Mouse (Mus musculus) lung, adult 2 months (tissue): Measurements from ENCODE around the gene Nt5dc3. TPM values are rescaled to one million over a fixed set of nuclear protein-coding genes. Genes with fewer than 3 reads are reported as not detected.

Source experiments
- DNase-seq: peaks from one replicate; pipeline ENCODE4 v3.0.0; 2022
- H3K4me1 ChIP-seq: fragments of 200-500 bp; 2 replicates; pipeline ENCODE4 v1.6.1; 2011; ENCODE audit warnings: low read length; ENCODE audit not compliant: control insufficient read depth, insufficient read depth
- H3K4me3 ChIP-seq: fragments of 200-500 bp; replicated peaks from 2 replicates; pipeline ENCODE3; 2011; ENCODE audit warnings: low read depth, mild to moderate bottlenecking, control low read depth, low read length; ENCODE audit errors: extremely low read depth
- CTCF ChIP-seq: fragments of 200-500 bp; IDR thresholded peaks from 2 replicates; pipeline ENCODE4 v1.5.1; 2011; ENCODE audit warnings: mild to moderate bottlenecking, low read length, control low read depth; ENCODE audit not compliant: insufficient read depth
- POLR2A ChIP-seq: fragments of 200-500 bp; IDR thresholded peaks from 2 replicates; pipeline ENCODE4 v1.6.1; 2011; ENCODE audit warnings: low read depth, mild to moderate bottlenecking, control low read depth, low read length, borderline replicate concordance; ENCODE audit errors: extremely low read depth
- WGBS: fragments of 180-500 bp; shearing (Covaris S2); methylation state at CpG from one replicate; pipeline ENCODE4 v1.1.7; 2018; 5-methylcytosine and 5-hydroxymethylcytosine counted together
- polyA plus RNA-seq: library from polyadenylated mRNA; depleted of rRNA; stranded (reverse); fragments of >200 nt; gene quantifications from 2 replicates; pipeline ENCODE4 v1.2.3, GENCODE M21; 2012; rRNA removed

Nt5dc3 gene
- polyA plus RNA-seq, result 8.6 and 12.8 TPM in 2 replicates

GRCm38 (mm10) chr10:86778398-86779116 is at the start of gene Nt5dc3:
TSS of gene Nt5dc3 (plus strand) at chr10:86779005.
- peak within 1 kb of the TSS; percentile 94 for H3K4me3 ChIP-seq
- WGBS, result under 1% methylated on average over 43 of the region's 44 CpGs
- H3K4me1 ChIP-seq, result peaks cover 5% of the 10 kb centered on the region; the same call in 1 of the 2 replicates
- peak; percentile 98 for DNase-seq
- no peak for TF ChIP-seq CTCF
- TF ChIP-seq POLR2A, result peak; percentile 92; the same call in 1 of the 2 replicates

GRCm38 (mm10) chr10:86730823-86731499 is 47.8 kb upstream of the Nt5dc3 start:
- TF ChIP-seq POLR2A, result no peak
- peak; percentile 68 for TF ChIP-seq CTCF
- whole genome bisulfite sequencing, result 5% methylated on average over 22 of the region's 22 CpGs

GRCm38 (mm10) chr10:86731500-86731863 is 47.3 kb upstream of the Nt5dc3 start:
- H3K4me1 ChIP-seq, result no peaks in the 10 kb centered on the region
- 15% methylated on average over 2 of the region's 2 CpGs for WGBS
- TF ChIP-seq CTCF (no peak), POLR2A (no peak)
- H3K4me3 ChIP-seq, result no peak overlapping the region
- no peak for DNase-seq

More at GRCm38 (mm10) chr10:86730823-86731499, 47.8 kb upstream of the Nt5dc3 start:
- no peaks in the 10 kb centered on the region for H3K4me1 ChIP-seq
- peak overlapping the region; percentile 69 for H3K4me3 ChIP-seq
- peak; percentile 88 for DNase-seq

GRCm38 (mm10) chr10:86735036-86735435 is 43.8 kb upstream of the Nt5dc3 start:
- TF ChIP-seq POLR2A, result no peak
- TF ChIP-seq CTCF, result no peak
- WGBS, result 83% methylated on average over 4 of the region's 4 CpGs
- Histone ChIP-seq H3K4me3 (no peak overlapping the region), H3K4me1 (no peaks in the 10 kb centered on the region)
- no peak for DNase-seq

- no peak for DNase-seq
- 88% methylated on average over 2 of the region's 2 CpGs for WGBS
- Histone ChIP-seq H3K4me1 (no peaks in the 10 kb centered on the region), H3K4me3 (no peak overlapping the region)
- TF ChIP-seq CTCF (no peak), POLR2A (no peak)
Observed at GRCm38 (mm10) chr10:86742918-86743317, 35.9 kb upstream of the Nt5dc3 start.

GRCm38 (mm10) chr10:86744306-86744705 is 34.5 kb upstream of the Nt5dc3 start:
- DNase-seq, result no peak
- no peak overlapping the region for H3K4me3 ChIP-seq
- WGBS, result 86% methylated on average over 7 of the region's 7 CpGs

GRCm38 (mm10) chr10:86755816-86756502 is 22.8 kb upstream of the Nt5dc3 start:
- Histone ChIP-seq H3K4me1 (no peaks in the 10 kb centered on the region), H3K4me3 (no peak overlapping the region)
- TF ChIP-seq CTCF (no peak), POLR2A (no peak)
- no peak for DNase-seq
- WGBS, result 78% methylated on average over 6 of the region's 6 CpGs

More at GRCm38 (mm10) chr10:86744306-86744705, 34.5 kb upstream of the Nt5dc3 start:
- TF ChIP-seq POLR2A (no peak), CTCF (no peak)
- no peaks in the 10 kb centered on the region for H3K4me1 ChIP-seq

GRCm38 (mm10) chr10:86757724-86758123 is 21.1 kb upstream of the Nt5dc3 start:
- Histone ChIP-seq H3K4me1 (no peaks in the 10 kb centered on the region), H3K4me3 (no peak overlapping the region)
- no peak for DNase-seq
- TF ChIP-seq POLR2A, result no peak
- 94% methylated on average over 1 of the region's 1 CpGs for WGBS

- Histone ChIP-seq H3K4me3 (no peak overlapping the region), H3K4me1 (no peaks in the 10 kb centered on the region)
- WGBS, result 87% methylated on average over 6 of the region's 6 CpGs
- no peak for DNase-seq
- no peak for TF ChIP-seq CTCF
- TF ChIP-seq POLR2A, result no peak
Observed at GRCm38 (mm10) chr10:86758211-86758610, 20.6 kb upstream of the Nt5dc3 start.

- WGBS, result 79% methylated on average over 1 of the region's 1 CpGs
- no peaks in the 10 kb centered on the region for H3K4me1 ChIP-seq
- TF ChIP-seq POLR2A (no peak), CTCF (no peak)
- H3K4me3 ChIP-seq, result no peak overlapping the region
- DNase-seq, result no peak
Observed at GRCm38 (mm10) chr10:86761236-86761635, 17.6 kb upstream of the Nt5dc3 start.
